Mouse (Mus musculus) lung, postnatal 0 days (tissue): ENCODE results near the gene Pim1.

Experiments used
- CTCF ChIP-seq: IDR thresholded peaks from 2 replicates; pipeline ENCODE4 v1.5.1; 2016; ENCODE audit warnings: antibody characterized with exemption, mild to moderate bottlenecking
- EP300 ChIP-seq: IDR thresholded peaks from 2 replicates; pipeline ENCODE4 v1.6.1; 2016; ENCODE audit warnings: antibody characterized with exemption, mild to moderate bottlenecking, control low read depth

GRCm38 (mm10) chr17:29502005-29502668 is 11.6 kb downstream of the Pim1 start:
- TF ChIP-seq EP300 (no peak), CTCF (no peak)
